Mouse (Mus musculus) heart, postnatal 25 days (tissue): ENCODE results near the gene Tex45. TPM values are rescaled to one million over a fixed set of nuclear protein-coding genes. Genes with fewer than 3 reads are reported as not detected.

Experiments used
- DNase-seq: peaks from one replicate; pipeline ENCODE4 v3.0.0; 2022; ENCODE audit warnings: low spot score
- intact Hi-C: fragments of 180-260 bp; cut with DNase I; formaldehyde crosslinking; loops from one replicate; pipeline ENCODE4 v1.15.1; 2025
- total RNA-seq, 2 experiments: library from RNA; stranded (reverse); gene quantifications; 2 replicates each; pipeline ENCODE4 v1.2.3; 2021

Gene Tex45
- total RNA-seq = not detected

- no peak for DNase-seq
- intact Hi-C loops = loop anchor here (2.0 kb wide), 1 partner anchor 20 kb away; no protein-coding TSS in a partner anchor
Measured at GRCm38 (mm10) chr8:3470562-3470961, at the start of gene Tex45. TSS of gene Tex45 (plus strand) at chr8:3470862.

GRCm38 (mm10) chr8:3421507-3421906, 49.2 kb upstream of the Tex45 start:
- intact Hi-C loops = no loop called here
- no peak for DNase-seq

GRCm38 (mm10) chr8:3425217-3425616, 45.4 kb upstream of the Tex45 start:
- no peak for DNase-seq
- intact Hi-C loops = no loop called here

- no peak for DNase-seq
- intact Hi-C loops = no loop called here
Measured at GRCm38 (mm10) chr8:3426211-3426610, 44.5 kb upstream of the Tex45 start.

- intact Hi-C loops = no loop called here
- no peak for DNase-seq
Measured at GRCm38 (mm10) chr8:3428426-3428825, 42.2 kb upstream of the Tex45 start.

GRCm38 (mm10) chr8:3429966-3430365, 40.7 kb upstream of the Tex45 start:
- intact Hi-C loops = no loop called here
- DNase-seq = no peak

DNA sequence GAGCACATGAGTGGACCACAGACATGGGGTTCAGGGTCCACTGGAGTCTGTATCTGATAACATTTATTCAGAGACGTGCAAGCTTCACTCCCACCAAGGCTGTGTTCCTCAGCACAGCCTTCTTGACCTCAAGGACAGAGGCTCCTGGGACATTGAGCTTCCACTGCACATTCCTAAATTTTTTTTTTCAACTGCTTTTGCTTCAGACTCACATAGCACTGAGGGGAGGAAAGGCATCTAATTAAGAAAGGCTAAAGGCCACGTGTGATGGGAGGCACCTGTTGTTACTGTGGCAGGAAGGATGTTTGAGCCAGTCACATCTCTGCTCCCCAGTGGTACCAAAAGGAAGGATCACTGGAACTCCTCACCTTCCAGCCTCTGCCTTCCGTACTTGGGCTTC, 39.5 kb upstream of the Tex45 start:
- intact Hi-C loops = no loop called here
- no peak for DNase-seq

DNA sequence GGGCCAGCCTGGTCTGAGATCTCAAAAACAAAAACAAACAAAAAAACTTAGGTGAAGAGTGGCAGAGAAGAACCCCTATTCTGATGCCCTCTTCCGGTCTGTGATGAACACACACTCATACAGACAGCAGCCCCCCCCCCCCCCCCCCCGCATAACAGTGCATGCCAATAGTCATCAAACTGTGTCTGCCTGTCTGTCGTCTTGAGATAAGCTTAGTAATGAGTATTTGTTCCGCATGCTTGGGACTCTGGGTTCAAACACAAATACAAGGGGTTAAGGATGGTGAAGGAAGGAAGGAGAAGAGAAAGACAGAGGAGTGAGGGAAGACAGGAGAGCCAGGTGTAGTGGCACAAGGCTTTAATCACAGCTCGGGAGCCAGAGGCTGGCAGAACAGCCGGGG, 34.2 kb upstream of the Tex45 start:
- intact Hi-C loops = no loop called here
- DNase-seq = no peak

DNA sequence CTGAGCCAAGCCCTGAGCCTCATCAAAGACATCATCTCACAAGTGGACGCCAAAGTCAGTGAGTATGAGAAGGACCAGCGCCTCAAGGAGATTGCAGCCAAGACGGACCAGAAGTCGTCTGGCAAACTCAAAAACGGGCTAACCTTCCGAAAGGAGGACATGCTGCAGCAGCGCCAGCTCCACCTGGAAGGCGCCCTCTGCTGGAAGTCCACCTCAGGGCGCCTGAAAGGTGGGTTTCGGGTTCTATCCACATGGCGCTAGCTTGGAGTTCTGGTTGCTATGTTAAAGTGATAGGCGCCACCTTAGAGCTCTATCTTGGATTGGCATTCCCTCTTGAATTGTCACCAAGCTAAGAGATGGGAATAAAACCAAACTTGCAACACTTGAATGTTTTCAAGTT, 31.2 kb upstream of the Tex45 start:
- no peak for DNase-seq
- intact Hi-C loops = no loop called here

- intact Hi-C loops = no loop called here
- DNase-seq = no peak
Measured at GRCm38 (mm10) chr8:3449226-3449625, 21.4 kb upstream of the Tex45 start.

DNA sequence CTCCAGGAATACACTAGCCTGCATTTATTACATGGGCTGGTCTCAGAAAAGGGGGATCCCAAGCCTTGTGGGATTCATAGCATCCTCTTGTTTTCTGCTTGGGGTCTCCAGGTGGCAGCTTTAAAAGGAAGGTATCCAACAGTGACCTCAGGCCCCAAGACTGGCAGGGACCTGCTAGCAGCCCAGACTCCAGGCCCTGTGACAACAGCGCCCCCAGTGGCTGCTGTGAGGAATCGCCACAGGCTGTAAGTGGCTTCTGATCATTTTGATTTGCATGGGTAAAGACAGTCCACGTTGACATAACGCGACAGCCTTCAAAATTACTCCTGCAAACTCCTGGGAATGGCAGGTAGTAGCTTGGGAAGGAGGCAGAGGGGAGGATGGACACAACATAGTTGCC, 20.0 kb upstream of the Tex45 start:
- intact Hi-C loops = loop anchor here (2.0 kb wide), 1 partner anchor 92 kb away; no protein-coding TSS in a partner anchor
- no peak for DNase-seq

- intact Hi-C loops = loop anchor here (2.0 kb wide), 1 partner anchor 93 kb away; no protein-coding TSS in a partner anchor
- DNase-seq = no peak
Measured at GRCm38 (mm10) chr8:3451992-3452391, 18.7 kb upstream of the Tex45 start.

GRCm38 (mm10) chr8:3463248-3463647, 7.4 kb upstream of the Tex45 start:
- intact Hi-C loops = loop anchor here (10.0 kb wide), 1 partner anchor 52 kb away; the partner anchor contains the start of gene Pnpla6
- no peak for DNase-seq

GRCm38 (mm10) chr8:3464309-3464708, 6.4 kb upstream of the Tex45 start:
- DNase-seq = no peak

DNA sequence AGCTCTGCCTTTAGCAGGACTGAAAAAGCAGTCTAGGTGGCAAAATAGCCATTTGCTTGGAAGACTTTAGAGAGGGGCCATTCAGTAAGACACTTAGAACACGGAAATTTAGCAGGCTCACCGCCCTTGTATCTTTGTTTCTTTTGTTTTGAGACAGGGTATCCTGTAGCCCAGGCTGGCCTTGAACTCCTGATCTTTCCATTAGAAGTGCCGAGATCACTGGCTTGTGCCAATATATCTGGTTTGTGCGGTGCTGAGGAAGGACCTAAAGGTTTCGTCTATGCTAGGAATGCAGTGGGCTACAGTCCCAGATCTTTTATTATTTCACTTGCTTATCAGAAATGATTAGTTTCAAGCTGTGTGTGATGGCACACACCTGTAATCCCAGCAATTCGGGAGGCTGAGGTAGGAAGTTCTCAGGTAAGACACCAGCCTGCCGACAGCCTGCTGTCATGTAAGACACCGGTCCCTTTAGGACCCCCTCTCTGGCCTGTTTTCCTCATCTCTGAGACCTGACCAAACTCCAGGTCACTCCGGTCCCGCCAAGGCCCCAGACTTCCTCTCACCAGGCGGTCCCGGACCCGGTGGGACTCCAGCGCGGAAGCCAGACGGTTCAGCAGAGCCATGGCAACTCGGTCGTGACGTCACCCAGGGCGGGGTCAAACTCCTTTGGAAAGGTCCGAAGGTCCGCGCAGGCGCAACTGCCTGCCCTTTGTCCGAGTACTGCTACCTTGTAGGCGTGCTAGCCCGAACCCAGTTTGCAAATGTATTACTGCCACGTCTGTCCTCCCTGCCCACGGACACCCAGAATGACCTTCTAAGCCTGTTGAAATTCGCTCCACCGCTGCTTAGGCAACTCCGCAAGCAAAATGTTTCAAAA, 3.4 kb upstream of the Tex45 start, which contains the start of gene Pex11g:
Gene Pex11g, minus strand, starts transcription at position 675 of the 880 bp plus-strand sequence.
- intact Hi-C loops = loop anchor here (10.0 kb wide), 1 partner anchor 48 kb away; the partner anchor contains the start of gene Pnpla6
- DNase-seq = peak; percentile 95

More at GRCm38 (mm10) chr8:3464309-3464708, 6.4 kb upstream of the Tex45 start:
- intact Hi-C loops = loop anchor here (2.0 to 10.0 kb wide), 2 partner anchors 50 to 208 kb away; partner anchors contain the start of genes Fcor and Pnpla6

DNA sequence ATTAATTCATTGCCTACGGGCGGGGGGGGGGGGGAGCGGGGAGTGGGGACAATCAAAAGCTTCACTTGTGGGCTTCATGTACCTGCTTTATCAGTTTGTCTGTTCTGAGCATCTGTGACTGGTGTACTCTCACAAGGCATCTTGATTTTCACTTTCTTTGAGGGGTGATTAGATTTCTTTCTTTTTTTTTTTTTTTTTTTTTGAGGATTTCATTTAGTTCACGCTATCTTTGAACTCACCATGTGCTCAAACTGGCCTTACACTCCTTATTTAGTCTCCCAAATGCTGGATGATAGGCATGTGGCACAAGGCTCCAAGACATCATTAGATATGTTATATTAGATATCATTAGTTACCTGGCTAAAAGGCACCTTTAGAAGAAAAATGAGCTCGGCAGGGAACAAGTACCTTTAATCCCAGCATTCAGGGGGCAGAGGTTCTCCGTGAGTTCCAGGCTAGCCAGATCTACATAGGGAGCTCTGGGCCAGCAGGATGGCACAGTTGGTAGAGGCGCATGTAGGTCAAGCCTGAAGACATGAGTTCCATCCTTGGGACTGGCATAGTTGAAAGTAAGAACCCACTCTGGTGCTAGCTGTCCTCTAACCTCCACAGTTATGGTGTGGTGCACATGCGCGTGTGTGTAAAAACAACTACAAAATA, 2.6 kb upstream of the Tex45 start:
- intact Hi-C loops = loop anchor here (10.0 kb wide), 1 partner anchor 47 kb away; the partner anchor contains the start of gene Pnpla6
- DNase-seq = no peak

- intact Hi-C loops = loop anchor here (10.0 kb wide), 1 partner anchor 46 kb away; the partner anchor contains the start of gene Pnpla6
- DNase-seq = no peak
Measured at GRCm38 (mm10) chr8:3468838-3469237, 1.8 kb upstream of the Tex45 start.

GRCm38 (mm10) chr8:3475715-3476429, 5.2 kb downstream of the Tex45 start:
- no peak for DNase-seq
- intact Hi-C loops = no loop called here

DNA sequence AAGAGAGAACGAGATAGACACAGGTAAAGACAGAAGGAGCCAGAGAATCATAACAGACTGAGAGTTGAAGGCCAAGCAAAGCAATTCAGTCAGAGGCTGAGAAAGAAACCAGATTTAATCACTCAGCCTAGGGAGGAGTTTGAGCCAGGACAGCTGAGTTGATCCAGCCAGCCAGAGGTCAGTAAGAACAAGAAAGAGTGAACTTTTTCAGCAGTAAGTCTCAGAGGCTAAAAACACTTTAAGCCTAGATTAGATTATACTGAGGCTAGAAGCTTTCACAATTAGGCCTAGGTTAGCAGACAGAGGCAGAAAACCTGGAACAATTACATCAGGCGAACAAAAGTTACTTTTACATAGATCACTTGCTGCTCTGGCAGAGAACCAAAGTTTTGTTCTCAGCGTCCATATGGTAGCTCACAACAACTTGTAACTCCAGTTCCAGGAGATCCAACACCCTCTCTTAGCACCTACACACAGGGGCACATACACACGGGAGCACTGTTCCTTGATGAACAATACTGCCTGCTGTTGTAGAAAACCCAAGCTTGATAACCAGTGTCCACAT, 9.6 kb downstream of the Tex45 start:
- DNase-seq = no peak
- intact Hi-C loops = no loop called here

- DNase-seq = no peak
- intact Hi-C loops = no loop called here
Measured at GRCm38 (mm10) chr8:3481605-3482004, 10.9 kb downstream of the Tex45 start.
